Mouse (Mus musculus) neural tube, embryonic 12.5 days (tissue): ENCODE data around the gene Slc40a1. TPM values are rescaled to one million over a fixed set of nuclear protein-coding genes. Genes with fewer than 3 reads are reported as not detected.

ENCODE experiments used
- ATAC-seq: fragments of 200-750 bp; cut with Nextera tagmentation; 2 replicates; pipeline ENCODE4 v1.8.0; 2017; ENCODE audit warnings: low read depth, mild to moderate bottlenecking, moderate TSS enrichment, moderate library complexity; ENCODE audit not compliant: low FRiP score
- H3K27ac ChIP-seq: fragments of 300-500 bp; sonication (generic); 2 replicates; pipeline ENCODE4 v1.5.1; 2016
- H3K27me3 ChIP-seq: fragments of 300-500 bp; sonication (generic); replicated peaks from 2 replicates; pipeline ENCODE4 v1.6.1; 2016; ENCODE audit warnings: mild to moderate bottlenecking
- H3K36me3 ChIP-seq: fragments of 300-500 bp; sonication (generic); 2 replicates; pipeline ENCODE4 v1.6.1; 2016; ENCODE audit warnings: mild to moderate bottlenecking
- H3K4me1 ChIP-seq: fragments of 300-500 bp; sonication (generic); 2 replicates; pipeline ENCODE4 v1.6.1; 2016
- H3K4me2 ChIP-seq: fragments of 300-500 bp; sonication (generic); replicated peaks from 2 replicates; pipeline ENCODE4 v1.6.1; 2016; ENCODE audit warnings: mild to moderate bottlenecking
- H3K4me3 ChIP-seq: fragments of 300-500 bp; sonication (generic); 2 replicates; pipeline ENCODE4 v1.5.1; 2016
- H3K9ac ChIP-seq: fragments of 300-500 bp; sonication (generic); 2 replicates; pipeline ENCODE4 v1.6.1; 2016; ENCODE audit warnings: mild to moderate bottlenecking
- H3K9me3 ChIP-seq: fragments of 300-500 bp; sonication (generic); 2 replicates; pipeline ENCODE4 v1.6.1; 2016; ENCODE audit warnings: mild to moderate bottlenecking
- WGBS: fragments of 180-500 bp; shearing (Covaris S2); methylation state at CpG from one replicate; pipeline ENCODE4 v1.1.7; 2016; 5-methylcytosine and 5-hydroxymethylcytosine counted together
- polyA plus RNA-seq: library from polyadenylated mRNA; unstranded; fragments of >200 nt; fragmentation: Nextera tagmentation; extraction: Ambion mirVana; gene quantifications from 2 replicates; pipeline ENCODE4 v1.2.1, GENCODE M21; 2016

The Slc40a1 gene
- polyA plus RNA-seq, result 24.2 and 24.3 TPM in 2 replicates

DNA sequence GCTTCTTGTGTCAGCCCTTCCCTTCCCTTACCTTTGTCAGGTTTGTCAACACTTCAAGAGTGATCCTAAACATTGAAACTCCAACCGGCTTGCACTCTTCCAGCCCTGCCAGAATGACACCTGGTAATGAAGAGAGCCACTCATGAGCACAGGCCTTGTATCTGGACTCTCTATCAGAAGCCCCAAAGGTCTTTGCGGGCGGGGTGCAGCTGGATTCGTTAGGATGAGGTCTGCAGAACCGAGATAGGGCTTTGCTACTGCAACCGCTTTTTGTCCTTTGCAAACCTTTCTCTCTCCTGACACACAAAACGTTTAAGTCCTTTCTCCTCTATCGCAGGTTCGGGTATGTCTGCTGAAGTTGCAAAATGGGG lies at the start of gene Slc40a1:
Gene Slc40a1 (minus strand): TSS at position 131 of the 371 bp plus-strand sequence.
- Histone ChIP-seq H3K27me3 (peaks cover 25% of the 10 kb centered on the region), H3K36me3 (no peaks in the 10 kb centered on the region), H3K9ac (peak within 1 kb of the TSS; percentile 53), H3K4me3 (peak within 1 kb of the TSS; percentile 60), H3K4me2 (peak within 1 kb of the TSS; percentile 84), H3K9me3 (no peaks in the 10 kb centered on the region), H3K4me1 (peaks cover 6% of the 10 kb centered on the region), H3K27ac (no peak within 1 kb of the TSS)
- WGBS, result 27% methylated on average over 9 of the region's 9 CpGs
- no peak for ATAC-seq

DNA sequence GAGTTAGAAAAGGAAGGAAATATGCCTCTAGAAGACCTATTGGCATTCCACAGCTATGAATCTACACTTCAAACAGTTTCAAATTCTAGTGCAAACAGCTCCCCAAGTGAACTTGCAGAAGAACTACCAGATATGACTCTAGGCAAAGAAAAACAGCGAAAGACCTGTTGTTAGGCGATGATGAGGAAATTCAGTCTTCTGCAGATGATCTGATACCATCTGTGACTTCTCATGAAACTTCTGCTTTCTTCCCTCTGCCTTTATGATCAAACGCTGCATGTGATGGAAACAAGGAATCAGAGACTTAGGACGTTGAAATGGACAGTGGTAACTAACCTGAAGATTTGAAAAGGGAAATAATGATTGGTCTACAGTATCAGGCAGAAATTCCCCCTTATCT lies 45.0 kb upstream of the Slc40a1 start:
- H3K4me3 ChIP-seq, result no peak overlapping the region
- H3K9ac ChIP-seq, result no peak overlapping the region
- H3K4me2 ChIP-seq, result no peak overlapping the region
- H3K36me3 ChIP-seq, result no peaks in the 10 kb centered on the region
- no peak for ATAC-seq
- H3K4me1 ChIP-seq, result no peaks in the 10 kb centered on the region
- WGBS, result 85% methylated on average over 4 of the region's 4 CpGs
- H3K9me3 ChIP-seq, result no peaks in the 10 kb centered on the region
- H3K27ac ChIP-seq, result no peak overlapping the region
- no peaks in the 10 kb centered on the region for H3K27me3 ChIP-seq

DNA sequence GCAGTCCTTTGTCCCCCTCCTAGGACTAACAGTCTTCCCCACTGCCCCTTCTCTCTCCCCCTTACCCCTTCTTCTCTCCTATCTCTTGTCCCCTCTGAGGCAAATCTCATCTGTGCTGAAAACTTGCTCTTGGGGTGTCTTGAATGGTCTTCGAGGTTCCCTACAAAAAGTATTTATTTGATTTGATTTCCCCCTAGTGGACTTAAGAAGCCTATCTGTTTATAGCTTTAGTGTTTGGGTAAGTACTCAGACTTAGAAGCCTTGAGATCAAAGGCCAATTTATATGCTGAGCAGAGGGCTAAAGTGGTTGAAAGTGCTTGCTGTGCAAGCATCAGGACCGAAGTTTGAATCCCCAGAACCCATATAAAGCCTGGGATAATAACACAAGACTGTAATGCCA lies 22.7 kb upstream of the Slc40a1 start:
- H3K4me3 ChIP-seq, result no peak overlapping the region
- no peak for ATAC-seq
- no peaks in the 10 kb centered on the region for H3K4me1 ChIP-seq
- H3K27me3 ChIP-seq, result no peaks in the 10 kb centered on the region
- H3K4me2 ChIP-seq, result no peak overlapping the region
- H3K27ac ChIP-seq, result no peak overlapping the region
- H3K36me3 ChIP-seq, result no peaks in the 10 kb centered on the region
- 77% methylated on average over 2 of the region's 2 CpGs for WGBS
- H3K9me3 ChIP-seq, result no peaks in the 10 kb centered on the region
- H3K9ac ChIP-seq, result no peak overlapping the region

DNA sequence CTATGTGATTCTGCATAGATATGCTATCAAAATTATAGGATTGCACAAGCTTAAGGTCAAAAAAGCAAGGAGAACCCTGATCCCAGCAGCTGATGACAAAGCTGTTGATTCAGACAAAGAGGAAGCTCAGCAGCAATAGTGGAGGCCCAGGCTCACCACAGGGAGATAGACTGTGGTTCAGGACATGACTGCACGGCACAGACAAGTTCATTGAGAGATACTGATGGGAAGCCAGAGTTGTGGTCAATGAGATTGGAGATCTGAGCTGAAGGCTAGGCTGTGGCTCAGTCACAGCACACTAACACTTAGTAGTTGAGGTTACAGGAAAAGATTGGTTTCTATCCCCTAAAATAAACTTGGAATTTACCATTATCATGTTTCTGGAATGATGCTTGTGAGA lies 21.5 kb upstream of the Slc40a1 start:
- Histone ChIP-seq H3K36me3 (no peaks in the 10 kb centered on the region), H3K4me2 (no peak overlapping the region), H3K4me1 (no peaks in the 10 kb centered on the region), H3K27ac (no peak overlapping the region), H3K9ac (no peak overlapping the region), H3K27me3 (no peaks in the 10 kb centered on the region), H3K4me3 (no peak overlapping the region), H3K9me3 (no peaks in the 10 kb centered on the region)
- WGBS, result 68% methylated on average over 1 of the region's 1 CpGs
- no peak for ATAC-seq

DNA sequence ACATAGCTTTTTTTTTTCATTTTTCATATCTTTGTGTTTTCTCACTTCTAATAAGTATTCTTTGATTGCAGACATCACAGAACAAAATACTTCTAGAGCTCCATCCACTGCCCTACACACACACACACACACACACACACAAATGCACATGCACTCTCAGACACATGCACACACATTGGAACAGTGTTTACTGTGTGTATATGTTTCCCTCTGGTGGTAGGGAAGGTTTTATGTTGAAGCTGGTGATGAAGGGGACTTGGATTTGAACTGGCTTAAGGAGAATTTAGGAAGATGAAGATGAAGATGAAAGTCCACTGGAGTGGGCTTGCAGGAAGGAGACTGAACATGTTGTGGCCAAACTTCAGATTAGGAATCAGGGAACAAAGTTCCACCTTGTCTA lies 4.8 kb upstream of the Slc40a1 start:
- H3K9ac ChIP-seq, result no peak overlapping the region
- no peak for ATAC-seq
- peaks cover 11% of the 10 kb centered on the region for H3K27me3 ChIP-seq
- no peaks in the 10 kb centered on the region for H3K9me3 ChIP-seq
- no peak overlapping the region for H3K27ac ChIP-seq
- H3K36me3 ChIP-seq, result no peaks in the 10 kb centered on the region
- peaks cover 3% of the 10 kb centered on the region for H3K4me1 ChIP-seq
- H3K4me3 ChIP-seq, result no peak overlapping the region
- no peak overlapping the region for H3K4me2 ChIP-seq

DNA sequence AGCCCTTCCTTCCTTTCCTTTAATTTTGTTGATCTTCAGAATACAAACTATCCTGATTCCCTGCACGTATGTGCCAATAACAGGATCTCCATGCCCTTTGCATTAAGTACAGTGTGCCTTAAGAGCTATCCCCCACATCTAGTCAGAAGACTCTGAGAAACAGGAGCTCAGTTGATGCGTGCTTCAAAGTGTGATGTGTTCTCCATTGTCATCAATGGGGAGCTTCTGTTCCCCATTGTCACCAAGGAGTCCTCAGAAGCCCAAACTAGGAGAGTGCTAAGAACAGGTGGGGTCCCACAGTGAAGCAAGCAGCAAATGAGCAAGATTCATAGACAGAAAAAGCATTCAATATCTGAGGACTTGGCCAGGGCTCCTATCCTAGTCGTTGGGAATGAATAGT lies 588 bp upstream of the Slc40a1 start:
- no peak overlapping the region for H3K27ac ChIP-seq
- H3K9ac ChIP-seq, result no peak overlapping the region
- H3K9me3 ChIP-seq, result no peaks in the 10 kb centered on the region
- H3K4me3 ChIP-seq, result no peak overlapping the region
- H3K36me3 ChIP-seq, result no peaks in the 10 kb centered on the region
- H3K27me3 ChIP-seq, result peaks cover 25% of the 10 kb centered on the region
- H3K4me2 ChIP-seq, result no peak overlapping the region
- no peak for ATAC-seq
- H3K4me1 ChIP-seq, result peaks cover 6% of the 10 kb centered on the region
- WGBS, result 49% methylated on average over 3 of the region's 3 CpGs

DNA sequence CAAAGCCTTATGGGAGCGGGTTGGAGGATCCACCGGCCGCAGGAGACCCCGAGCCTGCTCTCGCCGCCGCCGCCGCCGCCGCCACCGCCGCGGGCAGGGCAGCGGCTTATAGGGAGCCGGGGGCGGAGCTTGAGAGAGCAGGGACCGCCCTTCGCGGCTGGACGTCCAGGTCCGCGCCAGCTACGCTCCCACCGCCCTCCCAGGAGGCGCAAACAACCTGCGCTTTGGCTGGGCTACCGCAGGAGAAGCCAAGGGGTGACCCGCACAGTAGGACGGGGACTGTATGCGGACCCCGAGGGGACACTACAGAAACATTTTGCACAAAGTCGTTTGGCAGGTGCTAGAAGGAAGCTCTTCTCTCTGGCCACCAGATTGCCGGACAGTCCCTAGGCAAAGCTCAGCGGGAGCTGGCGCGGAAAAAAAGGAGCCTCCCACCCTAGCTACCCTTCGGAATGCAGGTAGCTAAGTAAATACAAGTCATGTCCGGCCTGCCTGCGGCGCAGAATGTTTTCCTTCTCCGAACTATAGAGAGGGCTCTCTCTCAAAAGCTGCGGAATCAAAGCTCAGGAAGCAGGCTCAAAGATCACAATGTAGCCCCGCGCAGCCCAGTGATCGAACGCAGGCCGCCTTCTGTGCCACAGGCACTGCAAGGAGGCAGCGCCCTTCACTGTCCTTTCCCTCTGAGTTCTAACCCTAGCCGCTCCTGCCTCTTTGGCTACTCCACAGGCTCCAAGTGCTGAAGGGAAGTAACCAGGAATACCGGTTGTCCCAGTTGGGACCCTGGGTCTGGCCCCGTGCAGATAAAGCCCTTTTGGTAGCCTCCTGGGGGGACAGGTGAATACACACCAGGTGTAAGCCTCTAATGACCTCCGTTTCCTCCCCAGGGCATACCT lies 577 bp downstream of the Slc40a1 start:
- WGBS, result under 1% methylated on average over 53 of the region's 53 CpGs

DNA sequence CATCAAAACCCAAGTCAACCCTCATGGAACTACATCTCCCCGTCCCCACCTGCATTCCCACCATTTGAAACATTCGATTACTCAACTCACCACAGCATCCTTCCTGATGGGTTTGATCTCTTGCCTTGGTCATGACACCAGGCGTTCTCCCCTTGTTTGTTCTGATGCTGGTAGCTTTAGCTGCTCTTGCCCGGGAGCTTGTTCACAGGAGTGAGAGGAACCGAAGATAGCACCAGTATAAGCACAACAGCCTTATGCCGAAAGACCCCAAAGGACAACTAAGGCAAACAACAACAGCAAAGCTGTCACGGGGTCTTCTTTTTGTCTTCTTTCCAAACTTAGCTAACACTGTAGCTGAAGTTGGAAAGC lies 1.2 kb downstream of the Slc40a1 start:
- 13% methylated on average over 7 of the region's 7 CpGs for WGBS
- Histone ChIP-seq H3K4me2 (peak overlapping the region; percentile 84), H3K4me3 (peak overlapping the region; percentile 60), H3K27ac (no peak overlapping the region), H3K9me3 (no peaks in the 10 kb centered on the region), H3K4me1 (peaks cover 6% of the 10 kb centered on the region), H3K36me3 (no peaks in the 10 kb centered on the region), H3K27me3 (peaks cover 25% of the 10 kb centered on the region), H3K9ac (peak overlapping the region; percentile 53; the same call in 1 of the 2 replicates)
- ATAC-seq, result peak; percentile 62

More for the DNA sequence above, 577 bp downstream of the Slc40a1 start:
- Histone ChIP-seq H3K27ac (no peak overlapping the region), H3K4me1 (peaks cover 6% of the 10 kb centered on the region), H3K9ac (peak overlapping the region; percentile 53), H3K4me2 (peak overlapping the region; percentile 84), H3K9me3 (no peaks in the 10 kb centered on the region), H3K27me3 (peaks cover 25% of the 10 kb centered on the region), H3K36me3 (no peaks in the 10 kb centered on the region), H3K4me3 (peak overlapping the region; percentile 60)
- ATAC-seq, result peak; percentile 98

DNA sequence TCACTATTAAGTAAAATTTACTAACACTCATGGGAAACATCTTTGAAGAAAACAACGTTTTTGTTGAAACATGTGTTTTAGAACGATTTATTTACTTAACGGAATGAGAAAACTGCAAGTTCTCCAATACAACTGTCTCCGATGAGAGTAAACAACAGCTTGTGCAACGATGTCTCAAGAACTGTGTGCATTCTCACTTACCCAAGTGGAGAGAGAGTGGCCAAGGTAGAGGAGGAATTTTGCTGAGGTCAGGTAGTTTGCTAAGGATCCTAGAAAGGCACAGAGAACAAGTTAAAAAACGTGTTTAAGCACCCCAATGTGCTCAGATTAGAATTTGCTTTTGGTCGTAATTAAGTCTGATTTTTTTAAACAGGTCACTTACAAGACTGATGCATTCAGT lies 1.8 kb downstream of the Slc40a1 start:
- Histone ChIP-seq H3K36me3 (no peaks in the 10 kb centered on the region), H3K4me3 (no peak overlapping the region), H3K27ac (no peak overlapping the region), H3K9me3 (no peaks in the 10 kb centered on the region), H3K4me1 (peaks cover 6% of the 10 kb centered on the region), H3K27me3 (peaks cover 25% of the 10 kb centered on the region), H3K9ac (no peak overlapping the region), H3K4me2 (peak overlapping the region; percentile 84)
- WGBS, result 71% methylated on average over 7 of the region's 7 CpGs
- ATAC-seq, result no peak

DNA sequence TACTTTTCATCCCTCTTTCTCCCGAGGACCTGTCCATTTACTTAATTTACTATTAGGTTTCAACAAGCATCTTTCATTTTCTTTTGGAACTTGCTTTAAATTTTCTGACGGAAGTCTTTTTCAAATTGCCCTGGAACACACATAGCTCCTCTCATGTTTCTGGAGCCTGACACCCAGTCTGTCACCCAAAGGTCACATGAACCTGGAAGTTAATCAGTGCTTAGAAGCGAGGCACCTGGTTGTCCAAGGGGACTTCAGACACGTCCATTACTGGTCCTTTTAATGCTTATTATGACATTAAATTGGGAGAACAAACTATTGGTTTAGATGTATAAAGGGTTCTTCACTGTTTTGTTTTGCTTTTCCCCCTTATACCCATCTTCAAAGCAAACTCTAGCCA lies 3.0 kb downstream of the Slc40a1 start:
- Histone ChIP-seq H3K4me1 (peaks cover 6% of the 10 kb centered on the region), H3K9me3 (no peaks in the 10 kb centered on the region), H3K36me3 (no peaks in the 10 kb centered on the region), H3K27me3 (peaks cover 25% of the 10 kb centered on the region), H3K4me3 (no peak overlapping the region), H3K27ac (no peak overlapping the region), H3K9ac (no peak overlapping the region), H3K4me2 (no peak overlapping the region)
- WGBS, result 76% methylated on average over 4 of the region's 4 CpGs
- ATAC-seq, result no peak

DNA sequence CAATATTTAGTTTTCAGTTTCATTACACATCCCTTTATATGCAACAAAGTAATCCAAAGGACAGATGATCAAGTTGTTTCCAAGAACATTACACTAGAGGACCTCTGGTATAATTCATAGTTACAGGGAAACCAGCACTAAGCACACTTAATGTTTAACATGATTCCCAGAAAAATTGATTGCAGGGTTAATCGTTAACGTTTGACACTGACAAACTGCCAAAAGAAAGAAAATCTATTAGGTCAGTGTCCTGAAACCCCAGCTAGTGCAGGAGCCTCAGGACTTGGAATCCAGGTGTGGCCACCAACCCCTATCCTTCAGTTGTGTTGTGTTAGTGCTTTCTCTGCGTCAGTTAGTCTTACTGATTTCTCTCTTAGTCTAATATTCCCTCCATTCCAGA lies 5.6 kb downstream of the Slc40a1 start:
- ATAC-seq, result no peak
- H3K36me3 ChIP-seq, result no peaks in the 10 kb centered on the region
- H3K27ac ChIP-seq, result no peak overlapping the region
- H3K4me2 ChIP-seq, result no peak overlapping the region
- 0 out of 2 replicates have a peak, but pooled peaks cover 10% of the 10 kb centered on the region for H3K27me3 ChIP-seq
- H3K4me1 ChIP-seq, result no peaks in the 10 kb centered on the region
- no peaks in the 10 kb centered on the region for H3K9me3 ChIP-seq
- 89% methylated on average over 3 of the region's 3 CpGs for WGBS
- H3K9ac ChIP-seq, result no peak overlapping the region
- H3K4me3 ChIP-seq, result no peak overlapping the region

DNA sequence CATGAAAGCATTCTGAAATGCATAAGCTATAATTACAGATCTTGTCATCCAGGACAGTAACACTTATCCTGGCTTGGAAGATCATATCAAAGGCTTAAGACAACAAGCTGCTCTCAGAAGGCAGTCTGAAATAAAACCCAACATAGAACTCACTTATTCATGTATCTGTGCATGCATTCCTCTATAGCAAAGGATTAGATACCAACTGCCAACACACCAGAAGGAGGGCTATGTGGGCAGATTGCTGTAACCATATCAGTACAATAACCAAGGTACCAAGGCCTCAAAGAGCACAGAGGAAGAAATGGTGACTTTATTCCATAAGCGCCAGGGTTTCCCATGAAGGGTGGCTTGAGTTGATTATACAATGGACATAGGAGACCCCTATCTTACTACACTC lies 6.6 kb downstream of the Slc40a1 start:
- Histone ChIP-seq H3K9ac (no peak overlapping the region), H3K4me2 (no peak overlapping the region), H3K36me3 (no peaks in the 10 kb centered on the region), H3K27ac (no peak overlapping the region), H3K4me1 (no peaks in the 10 kb centered on the region), H3K9me3 (no peaks in the 10 kb centered on the region), H3K27me3 (0 out of 2 replicates have a peak, but pooled peaks cover 9% of the 10 kb centered on the region), H3K4me3 (no peak overlapping the region)
- no peak for ATAC-seq
- WGBS, result 93% methylated on average over 1 of the region's 1 CpGs
